Mouse (Mus musculus) thymus, adult 2 months (tissue): Measurements from ENCODE around the gene Ift81.

ENCODE experiments used
- CTCF ChIP-seq: fragments of 200-500 bp; IDR thresholded peaks from 2 replicates; pipeline ENCODE4 v1.5.1; 2012; ENCODE audit warnings: mild to moderate bottlenecking, control low read depth, low read length, moderate library complexity, borderline replicate concordance; ENCODE audit not compliant: control insufficient read depth, poor library complexity, insufficient read depth; ENCODE audit errors: extremely low read depth
- POLR2A ChIP-seq: fragments of 200-500 bp; IDR thresholded peaks from 2 replicates; pipeline ENCODE4 v1.6.1; 2012; ENCODE audit warnings: mild to moderate bottlenecking, low read length, control low read depth, moderate library complexity; ENCODE audit not compliant: control insufficient read depth, poor library complexity, insufficient read depth; ENCODE audit errors: extremely low read depth

GRCm38 (mm10) chr5:122500563-122500962 lies 113.8 kb downstream of the Ift81 start:
- TF ChIP-seq CTCF (no peak), POLR2A (no peak)
